ENCODE assay signal across 20 mouse cellular contexts in the genomic region with DNA sequence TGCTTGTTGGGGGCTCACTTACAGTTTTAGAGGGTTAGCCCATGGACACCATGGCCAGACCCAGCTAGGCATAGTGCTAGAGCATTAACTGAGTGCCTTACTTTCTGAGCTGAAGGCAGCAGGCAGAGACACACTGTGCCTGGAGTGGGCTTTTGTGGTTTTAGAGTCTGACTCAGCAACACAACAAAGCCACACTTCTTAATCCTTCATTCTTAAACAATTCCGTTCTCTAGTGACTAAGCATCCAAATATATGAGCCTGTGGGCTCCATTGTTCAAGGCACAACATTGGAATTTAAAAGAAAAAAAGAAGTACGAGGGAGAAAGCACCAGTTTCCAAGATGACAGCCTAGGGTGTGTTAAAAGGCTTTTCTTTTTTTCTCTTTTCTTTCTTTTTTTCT.
"Had no signal": no experiment of that assay in that cellular context is flagged by ENCODE, and none has a peak within 500 bp of the region (broad histone marks: within the 10 kb centered on the region; RNA-seq: fewer than 3 reads in every experiment).

No protein-coding gene starts in this region.

- H3K4me1 ChIP-seq: limb, embryonic 12.5 days; limb, embryonic 15.5 days; lung, embryonic 15.5 days; midbrain, embryonic 12.5 days; midbrain, embryonic 15.5 days; neural tube, embryonic 13.5 days had no signal

- H3K4me3 ChIP-seq: limb, embryonic 12.5 days; limb, embryonic 15.5 days; lung, embryonic 15.5 days; midbrain, embryonic 12.5 days; midbrain, embryonic 15.5 days; neural tube, embryonic 13.5 days had no signal

- DNase-seq: kidney, adult 9 months; kidney, postnatal 14 days; kidney, postnatal 4 days; left cerebral cortex, postnatal 4 days; lung, adult 18-20 months; lung, postnatal 10 days; lung, postnatal 36 days; right cerebral cortex, postnatal 14 days; right cerebral cortex, postnatal 4 days; thymus, adult 2 months; thymus, postnatal 14 days; thymus, postnatal 4 days had no signal

- H3K27ac ChIP-seq: limb, embryonic 12.5 days; limb, embryonic 15.5 days; liver, embryonic 14.5 days; lung, embryonic 15.5 days; midbrain, embryonic 12.5 days; midbrain, embryonic 15.5 days; neural tube, embryonic 13.5 days; stomach, postnatal 0 days had no signal
